Mouse (Mus musculus) embryonic facial prominence, embryonic 14.5 days (tissue): ENCODE measurements around the gene Smim11. TPM values are rescaled to one million over a fixed set of nuclear protein-coding genes. Genes with fewer than 3 reads are reported as not detected.
A peak's percentile ranks its signal among the peaks of the same experiment; 100 is the strongest.

Experiments
- ATAC-seq: fragments of 200-750 bp; cut with Nextera tagmentation; 2 replicates; pipeline ENCODE4 v1.8.0; 2017; ENCODE audit warnings: low read depth, moderate number of reproducible peaks, moderate TSS enrichment
- DNase-seq: peaks from one replicate; pipeline ENCODE4 v3.0.0-alpha.2; 2015; ENCODE audit warnings: low spot score
- H3K27ac ChIP-seq: fragments of 300-500 bp; sonication (generic); replicated peaks from 2 replicates; pipeline ENCODE4 v1.5.1; 2014; ENCODE audit warnings: low read depth, mild to moderate bottlenecking, low read length, moderate library complexity
- H3K27me3 ChIP-seq: fragments of 300-500 bp; sonication (generic); replicated peaks from 2 replicates; pipeline ENCODE4 v1.6.1; 2014; ENCODE audit warnings: low read length; ENCODE audit not compliant: control insufficient read depth, insufficient read depth
- H3K36me3 ChIP-seq: fragments of 300-500 bp; sonication (generic); 2 replicates; pipeline ENCODE4 v1.6.1; 2014; ENCODE audit warnings: low read length, mixed read lengths; ENCODE audit not compliant: control insufficient read depth, insufficient read depth
- H3K4me1 ChIP-seq: fragments of 300-500 bp; sonication (generic); 2 replicates; pipeline ENCODE4 v1.6.1; 2014; ENCODE audit warnings: antibody characterized with exemption, low read length; ENCODE audit not compliant: control insufficient read depth, insufficient read depth
- H3K4me2 ChIP-seq: fragments of 300-500 bp; sonication (generic); 2 replicates; pipeline ENCODE4 v1.6.1; 2014; ENCODE audit warnings: low read depth, mild to moderate bottlenecking, low read length, moderate library complexity, mixed read lengths
- H3K4me3 ChIP-seq: fragments of 300-500 bp; sonication (generic); 2 replicates; pipeline ENCODE4 v1.5.1; 2014; ENCODE audit warnings: low read depth, mild to moderate bottlenecking, low read length
- H3K9ac ChIP-seq: fragments of 300-500 bp; sonication (generic); 2 replicates; pipeline ENCODE4 v1.6.1; 2014; ENCODE audit warnings: low read depth, mild to moderate bottlenecking, low read length, moderate library complexity, mixed read lengths
- H3K9me3 ChIP-seq: fragments of 300-500 bp; sonication (generic); 2 replicates; pipeline ENCODE4 v1.6.1; 2016; ENCODE audit warnings: low read length; ENCODE audit not compliant: control insufficient read depth
- WGBS: fragments of 180-500 bp; shearing (Covaris S2); extraction: QIAGEN DNeasy Blood & Tissue Kit; methylation state at CpG from one replicate; pipeline ENCODE4 v1.1.7; 2014; 5-methylcytosine and 5-hydroxymethylcytosine counted together
- polyA plus RNA-seq: library from polyadenylated mRNA; unstranded; fragments of >200 nt; fragmentation: Nextera tagmentation; extraction: Ambion mirVana; gene quantifications from 2 replicates; pipeline ENCODE4 v1.2.1, GENCODE M21; 2014

The Smim11 gene
- polyA plus RNA-seq, result 131 and 155 TPM in 2 replicates

DNA sequence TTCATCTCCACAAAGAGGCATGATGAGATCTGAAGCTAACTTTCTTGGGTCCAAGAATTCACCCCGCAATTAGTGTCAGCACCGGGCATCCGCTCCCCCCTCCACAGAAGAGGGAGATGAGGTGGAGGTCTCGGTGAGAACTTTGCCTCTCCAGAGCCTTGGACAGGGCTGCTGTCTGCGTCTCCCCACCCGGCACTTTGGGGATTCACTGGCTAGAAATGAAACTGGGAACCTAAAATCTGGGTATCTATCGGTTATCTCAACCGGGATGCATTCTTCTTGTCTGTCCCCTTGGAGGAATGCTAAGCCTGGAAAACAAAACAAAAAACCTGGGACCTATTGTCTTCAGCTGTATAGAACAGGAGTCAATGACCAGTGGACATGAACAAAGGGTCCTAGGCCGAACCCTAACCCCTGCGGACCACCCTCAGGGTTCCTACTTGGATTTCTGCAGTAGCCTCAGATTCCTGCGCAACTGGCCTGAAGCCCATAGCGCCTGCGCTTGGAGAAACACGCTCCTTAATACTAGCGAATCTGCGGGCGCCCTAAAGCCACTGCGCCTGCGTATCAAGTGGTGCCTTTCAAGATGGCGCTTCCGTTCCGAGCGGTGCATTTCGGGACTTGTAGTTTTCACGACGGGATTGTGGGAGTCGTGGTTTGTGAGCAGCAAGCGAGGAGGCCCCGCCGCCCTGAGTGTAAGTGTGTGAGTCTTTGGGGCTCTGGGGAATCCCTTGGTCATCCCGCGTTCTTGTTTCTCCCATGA lies at the start of gene Smim11:
TSS of gene Smim11 (plus strand) at position 638 of the 763 bp plus-strand sequence.
- peak within 1 kb of the TSS; percentile 68 for H3K4me2 ChIP-seq
- H3K4me1 ChIP-seq, result peaks cover 14% of the 10 kb centered on the region
- H3K9me3 ChIP-seq, result no peaks in the 10 kb centered on the region
- H3K4me3 ChIP-seq, result peak within 1 kb of the TSS; percentile 74
- ATAC-seq (peak; percentile 96), DNase-seq (peak; percentile 99)
- peak within 1 kb of the TSS; percentile 81 for H3K9ac ChIP-seq
- H3K27ac ChIP-seq, result peak within 1 kb of the TSS; percentile 35
- 8% methylated on average over 32 of the region's 32 CpGs for WGBS
- H3K36me3 ChIP-seq, result peaks cover 9% of the 10 kb centered on the region; the same call in 1 of the 2 replicates
- no peaks in the 10 kb centered on the region for H3K27me3 ChIP-seq

DNA sequence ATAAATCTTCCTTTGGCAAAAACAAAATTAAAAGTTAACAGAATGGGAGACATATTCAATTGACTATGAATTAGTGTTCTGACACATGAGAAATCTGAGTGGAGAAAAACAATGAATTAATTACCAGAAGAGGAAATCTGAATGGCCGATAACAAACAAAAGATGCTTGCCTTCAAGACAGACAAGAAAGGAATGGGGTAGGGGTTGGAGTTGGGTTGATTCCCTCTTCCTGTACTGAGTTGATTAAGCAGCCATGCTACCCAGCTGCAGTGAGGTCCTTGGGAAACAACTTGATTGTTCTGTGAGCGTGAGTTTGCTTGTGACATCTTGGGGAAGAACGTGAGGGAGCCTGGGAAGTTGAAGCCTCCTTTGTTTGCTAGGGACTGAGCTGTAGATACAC lies 46.8 kb upstream of the Smim11 start:
- no peak for ATAC-seq
- Histone ChIP-seq H3K4me1 (no peaks in the 10 kb centered on the region), H3K4me3 (no peak overlapping the region), H3K4me2 (no peak overlapping the region), H3K9me3 (no peaks in the 10 kb centered on the region), H3K27ac (no peak overlapping the region), H3K9ac (no peak overlapping the region), H3K27me3 (no peaks in the 10 kb centered on the region; the same call in 1 of the 2 replicates), H3K36me3 (no peaks in the 10 kb centered on the region)
- WGBS, result 78% methylated on average over 3 of the region's 3 CpGs
- DNase-seq, result no peak

DNA sequence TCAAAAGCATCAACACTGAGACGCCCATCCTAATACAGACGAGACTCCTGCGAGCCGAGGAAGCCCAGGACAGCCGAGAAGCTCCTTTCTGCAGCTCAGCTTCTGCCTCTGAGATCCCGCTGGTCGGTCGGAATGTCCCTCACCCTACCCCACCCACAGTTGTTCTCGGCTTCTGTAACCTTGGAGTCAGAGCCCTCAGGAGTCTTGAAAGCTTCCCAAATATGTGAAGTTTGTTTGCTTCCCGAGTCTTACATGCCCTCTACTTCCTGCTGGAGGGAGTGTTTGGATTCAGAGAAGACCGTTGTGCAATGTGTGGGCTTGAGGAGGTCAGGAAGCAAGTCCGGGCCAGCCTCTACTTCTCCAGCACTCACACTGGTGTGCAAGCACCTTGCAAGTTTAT lies 33.2 kb upstream of the Smim11 start:
- Histone ChIP-seq H3K27ac (no peak overlapping the region), H3K36me3 (no peaks in the 10 kb centered on the region), H3K4me2 (no peak overlapping the region), H3K9ac (no peak overlapping the region), H3K27me3 (no peaks in the 10 kb centered on the region), H3K4me3 (no peak overlapping the region), H3K9me3 (no peaks in the 10 kb centered on the region), H3K4me1 (no peaks in the 10 kb centered on the region)
- ATAC-seq (no peak), DNase-seq (no peak)
- WGBS, result 75% methylated on average over 12 of the region's 12 CpGs

DNA sequence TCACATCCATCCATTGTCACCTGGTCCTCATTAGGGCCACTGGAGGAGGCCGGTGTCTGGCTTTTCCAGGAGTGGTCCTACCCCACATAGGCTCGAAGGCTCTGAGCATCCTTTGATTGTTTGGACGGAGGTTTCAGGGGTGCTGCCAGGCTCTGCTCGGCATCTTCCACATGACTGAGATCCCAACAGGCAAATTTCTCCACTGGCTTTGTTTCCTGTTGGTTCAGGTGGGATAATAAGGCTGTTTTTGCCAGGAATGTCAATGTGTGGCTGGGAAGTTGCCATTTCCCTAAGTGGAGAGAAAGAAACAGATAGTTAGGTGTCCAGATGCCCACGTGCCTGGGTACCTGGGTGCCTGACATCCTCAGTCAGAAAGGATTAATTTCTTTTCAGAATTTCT lies 26.6 kb upstream of the Smim11 start:
- Histone ChIP-seq H3K9me3 (no peaks in the 10 kb centered on the region), H3K4me1 (peaks cover 4% of the 10 kb centered on the region; the same call in 1 of the 2 replicates), H3K4me3 (no peak overlapping the region), H3K27ac (no peak overlapping the region), H3K9ac (no peak overlapping the region), H3K4me2 (no peak overlapping the region), H3K36me3 (no peaks in the 10 kb centered on the region), H3K27me3 (no peaks in the 10 kb centered on the region)
- ATAC-seq, result no peak
- WGBS, result 62% methylated on average over 5 of the region's 5 CpGs
- DNase-seq, result no peak

DNA sequence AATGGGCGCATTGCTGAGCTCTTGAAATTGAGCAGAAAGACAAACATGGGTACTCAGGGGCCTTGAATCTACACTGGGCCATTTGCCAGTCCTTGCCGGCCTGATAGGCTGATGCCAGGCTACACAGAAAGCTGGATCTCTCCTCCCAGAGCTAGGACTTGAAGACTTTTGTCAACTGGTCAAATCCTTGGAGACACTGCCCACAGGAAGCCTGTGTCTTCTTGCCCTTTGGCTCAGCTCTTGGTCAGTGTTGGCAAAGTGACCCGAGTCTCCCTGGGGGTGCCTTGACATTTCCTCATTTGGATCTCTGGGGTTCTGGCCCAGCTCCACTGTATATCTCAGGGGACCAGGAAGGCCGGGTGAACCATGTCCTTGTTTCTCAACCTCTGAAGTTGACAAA lies 25.6 kb upstream of the Smim11 start:
- WGBS, result 76% methylated on average over 4 of the region's 4 CpGs
- H3K4me2 ChIP-seq, result no peak overlapping the region
- no peaks in the 10 kb centered on the region for H3K27me3 ChIP-seq
- H3K9me3 ChIP-seq, result no peaks in the 10 kb centered on the region
- H3K9ac ChIP-seq, result no peak overlapping the region
- DNase-seq (no peak), ATAC-seq (no peak)
- H3K4me1 ChIP-seq, result peaks cover 4% of the 10 kb centered on the region; the same call in 1 of the 2 replicates
- H3K36me3 ChIP-seq, result no peaks in the 10 kb centered on the region
- H3K27ac ChIP-seq, result no peak overlapping the region
- no peak overlapping the region for H3K4me3 ChIP-seq

DNA sequence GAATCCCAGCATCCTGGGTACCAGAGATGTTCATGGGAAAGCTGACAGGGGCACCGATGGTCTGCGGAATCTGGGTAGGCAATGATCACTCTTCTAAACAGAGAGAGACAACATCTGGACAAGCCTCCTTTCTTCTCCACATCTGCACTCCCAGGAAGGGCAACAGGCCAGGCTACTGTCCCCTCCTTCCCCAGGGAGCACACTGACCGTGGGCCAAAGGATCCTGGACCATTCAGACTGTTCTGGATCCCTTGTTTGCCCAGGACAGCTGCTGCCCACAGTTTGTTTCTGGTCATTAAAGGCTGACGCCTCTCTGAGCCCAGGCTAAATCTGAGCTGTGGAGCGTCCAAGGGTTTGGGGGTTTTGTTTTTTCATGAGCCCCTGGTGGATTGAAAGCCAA lies 18.4 kb upstream of the Smim11 start:
- no peak overlapping the region for H3K4me2 ChIP-seq
- WGBS, result 68% methylated on average over 5 of the region's 5 CpGs
- H3K4me3 ChIP-seq, result no peak overlapping the region
- DNase-seq (no peak), ATAC-seq (no peak)
- H3K36me3 ChIP-seq, result no peaks in the 10 kb centered on the region
- no peak overlapping the region for H3K9ac ChIP-seq
- H3K4me1 ChIP-seq, result no peaks in the 10 kb centered on the region
- H3K27ac ChIP-seq, result no peak overlapping the region
- H3K9me3 ChIP-seq, result no peaks in the 10 kb centered on the region
- no peaks in the 10 kb centered on the region for H3K27me3 ChIP-seq

DNA sequence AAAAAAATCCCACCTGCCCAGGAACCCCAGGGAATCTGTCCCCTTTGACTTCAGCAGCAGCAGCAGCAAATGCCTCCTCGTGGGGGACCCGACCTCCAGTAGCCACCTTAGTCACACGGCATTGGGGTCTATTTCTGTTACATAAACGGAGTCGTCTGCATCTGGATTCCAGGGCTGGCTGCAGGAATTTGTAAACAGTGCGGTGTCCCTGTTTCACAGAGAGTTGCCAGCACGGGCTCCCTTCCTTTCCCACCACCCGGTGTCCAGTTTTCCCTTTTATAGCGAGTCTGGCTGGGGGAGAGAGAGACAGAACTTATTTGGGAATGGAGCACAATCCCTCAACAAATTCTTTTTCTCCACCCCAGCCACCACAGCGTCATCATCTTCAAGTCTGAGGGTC lies 16.0 kb upstream of the Smim11 start:
- Histone ChIP-seq H3K4me3 (no peak overlapping the region), H3K27ac (no peak overlapping the region), H3K9me3 (no peaks in the 10 kb centered on the region), H3K9ac (no peak overlapping the region), H3K4me2 (no peak overlapping the region), H3K36me3 (no peaks in the 10 kb centered on the region), H3K4me1 (no peaks in the 10 kb centered on the region), H3K27me3 (no peaks in the 10 kb centered on the region)
- 26% methylated on average over 10 of the region's 10 CpGs for WGBS
- no peak for ATAC-seq
- DNase-seq, result no peak

DNA sequence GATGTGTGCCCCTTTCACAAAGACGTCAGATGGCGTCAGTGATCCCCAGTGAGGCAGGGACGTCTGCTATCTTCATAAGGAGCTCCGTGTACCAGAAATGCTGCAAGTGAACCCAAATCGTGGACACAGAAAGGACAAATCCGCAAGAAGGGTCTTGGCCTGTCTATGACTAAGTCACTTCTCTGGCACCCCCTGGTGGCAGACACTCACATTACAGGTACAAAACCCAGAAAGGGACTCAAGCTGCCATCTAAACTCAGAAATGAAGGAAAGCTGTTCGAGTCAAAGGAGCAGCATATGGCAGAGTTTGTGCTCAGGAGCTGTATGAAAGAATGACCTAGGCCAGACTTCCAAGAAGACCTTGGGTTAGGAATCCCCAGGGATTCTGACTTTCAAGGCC lies 14.5 kb upstream of the Smim11 start:
- Histone ChIP-seq H3K4me1 (no peaks in the 10 kb centered on the region), H3K36me3 (no peaks in the 10 kb centered on the region), H3K4me3 (no peak overlapping the region), H3K27ac (no peak overlapping the region), H3K27me3 (no peaks in the 10 kb centered on the region), H3K4me2 (no peak overlapping the region), H3K9ac (no peak overlapping the region), H3K9me3 (no peaks in the 10 kb centered on the region)
- peak; percentile 50; the same call in 1 of the 2 replicates for ATAC-seq
- peak; percentile 88 for DNase-seq
- 11% methylated on average over 7 of the region's 7 CpGs for WGBS

DNA sequence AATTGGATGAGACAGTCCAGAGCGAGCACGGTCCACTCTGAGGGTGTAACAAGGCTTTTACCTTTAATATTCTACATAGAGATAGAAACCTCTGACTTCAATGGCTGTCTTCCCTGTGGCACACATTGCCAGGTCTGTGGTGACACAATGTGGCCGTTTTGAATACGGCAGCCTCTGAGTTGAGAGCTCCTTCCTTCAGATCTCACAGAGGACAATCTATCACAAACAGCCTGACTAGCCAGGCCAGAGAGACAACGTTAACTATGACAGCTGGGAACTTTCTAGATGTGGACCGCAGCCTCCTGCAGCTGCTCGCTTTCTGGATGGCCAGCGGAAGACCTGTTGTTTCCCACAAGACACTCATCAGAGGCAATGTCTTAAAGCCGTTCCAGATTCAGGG lies 12.3 kb upstream of the Smim11 start:
- DNase-seq (no peak), ATAC-seq (no peak)
- H3K4me1 ChIP-seq, result no peaks in the 10 kb centered on the region

More for the DNA sequence above, 12.3 kb upstream of the Smim11 start:
- no peak overlapping the region for H3K27ac ChIP-seq
- no peaks in the 10 kb centered on the region for H3K27me3 ChIP-seq
- no peak overlapping the region for H3K4me3 ChIP-seq
- H3K9ac ChIP-seq, result no peak overlapping the region
- no peak overlapping the region for H3K4me2 ChIP-seq
- 83% methylated on average over 9 of the region's 9 CpGs for WGBS
- H3K9me3 ChIP-seq, result no peaks in the 10 kb centered on the region
- H3K36me3 ChIP-seq, result no peaks in the 10 kb centered on the region
